Mouse (Mus musculus) embryo, embryonic 11 days (tissue): ENCODE results near the gene Dusp22.

Experiments used
- DNase-seq: peaks from one replicate; pipeline ENCODE4 v3.0.0-alpha.2; 2015

The Dusp22 gene

DNA sequence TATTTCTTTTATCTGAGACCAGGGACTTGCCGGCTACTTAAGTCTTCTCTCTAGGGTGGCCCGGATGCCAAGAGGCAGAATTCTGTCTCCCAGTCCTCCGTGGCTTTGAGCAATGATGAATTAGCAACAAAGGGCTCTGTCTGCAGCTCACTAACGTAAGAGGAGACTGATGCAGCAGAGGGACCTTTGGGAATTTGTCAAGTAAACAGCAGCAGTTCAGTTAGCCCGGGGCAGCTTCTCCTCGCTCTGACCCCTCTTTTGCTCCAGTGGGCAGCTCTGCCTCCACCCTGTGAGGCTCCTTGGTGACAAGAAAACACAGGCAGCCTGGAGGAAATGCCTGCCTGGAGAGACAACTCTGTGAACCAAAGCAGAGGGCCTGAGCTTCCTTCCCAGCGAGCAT, 62.8 kb downstream of the Dusp22 start:
- DNase-seq, result peak; percentile 58

DNA sequence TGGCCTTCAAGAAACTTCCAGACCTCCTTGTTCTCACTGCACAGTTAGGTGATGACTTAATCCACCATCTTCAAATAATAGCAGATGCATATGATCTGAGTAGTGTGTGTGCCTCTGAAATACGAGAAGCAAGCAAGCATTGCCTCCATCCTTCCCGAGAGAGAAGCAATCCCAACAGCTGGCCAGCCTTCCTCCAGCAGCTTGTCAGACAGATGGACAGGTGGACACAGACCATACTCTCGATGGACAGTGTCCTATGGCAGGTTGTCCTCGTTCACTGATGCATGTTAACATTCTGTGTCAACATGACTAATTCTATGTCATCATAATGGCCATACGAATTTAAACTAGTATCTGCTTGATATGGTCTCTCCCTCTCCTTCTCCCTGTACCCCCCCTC, 63.5 kb downstream of the Dusp22 start:
- no peak for DNase-seq

DNA sequence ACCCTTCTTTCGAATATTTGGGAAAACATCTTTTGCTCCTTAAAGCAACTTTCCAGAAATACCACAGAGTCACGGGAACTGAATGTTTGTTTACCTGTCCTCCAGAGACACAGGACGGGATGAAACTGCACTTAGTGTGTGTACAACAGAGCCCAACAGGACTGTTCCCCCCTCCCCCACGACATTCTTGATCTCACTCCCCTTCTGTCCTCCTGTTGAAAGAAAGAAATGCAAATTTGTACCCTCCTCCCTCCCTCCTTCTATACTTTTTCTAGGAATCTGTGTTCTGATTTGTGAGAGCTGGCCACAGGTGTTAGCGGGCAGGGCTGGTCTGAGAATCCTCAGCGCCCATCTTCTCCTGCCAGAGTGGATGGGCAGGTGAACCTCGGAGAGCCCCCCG, 64.1 kb downstream of the Dusp22 start:
- no peak for DNase-seq

DNA sequence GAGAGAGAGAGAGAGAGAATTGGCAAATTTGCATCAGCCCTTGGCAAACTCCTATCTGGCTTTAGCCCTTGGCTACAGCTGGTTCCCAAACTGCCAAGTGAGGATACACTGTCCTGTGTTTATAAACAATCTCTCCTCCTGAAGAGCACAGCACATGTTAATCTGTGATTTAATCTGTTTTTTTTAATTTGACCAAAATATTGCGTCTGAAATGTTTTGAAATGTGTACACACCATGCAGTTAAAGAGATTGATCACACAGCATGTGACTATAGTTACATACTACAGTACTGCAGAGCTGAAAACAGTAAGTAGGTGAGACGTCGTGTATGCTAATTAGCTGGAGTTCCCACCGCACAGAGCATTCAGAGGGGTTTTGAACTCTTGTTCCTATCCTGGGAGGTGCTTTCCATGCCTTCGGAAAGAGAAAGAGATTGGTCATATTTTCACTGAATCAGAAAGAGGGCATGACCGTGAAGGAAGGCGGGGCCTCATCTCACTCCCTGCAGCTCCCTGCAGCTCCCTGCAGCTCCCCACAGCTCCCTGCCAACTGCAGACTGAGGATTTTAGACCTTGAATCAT, 65.0 kb downstream of the Dusp22 start:
- no peak for DNase-seq

DNA sequence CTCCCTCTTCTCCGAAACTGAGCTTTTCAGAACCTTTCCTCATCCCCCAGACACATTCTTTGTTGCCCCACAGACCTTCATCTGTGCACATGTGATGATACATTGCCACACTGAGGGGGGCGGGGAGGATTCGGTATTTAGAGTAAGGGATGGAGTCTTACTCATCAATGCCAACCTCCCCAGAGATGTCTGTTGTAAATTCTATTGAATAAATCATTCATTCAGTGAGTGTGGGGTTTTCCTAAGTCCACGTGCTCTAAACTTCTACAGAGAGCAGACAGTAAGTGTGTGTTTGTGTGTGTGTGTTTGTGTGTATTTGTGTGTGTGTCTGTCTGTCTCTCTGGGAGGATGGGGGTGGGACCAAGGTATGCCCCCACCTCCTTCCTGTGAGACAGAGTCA, 67.1 kb downstream of the Dusp22 start:
- DNase-seq, result no peak

DNA sequence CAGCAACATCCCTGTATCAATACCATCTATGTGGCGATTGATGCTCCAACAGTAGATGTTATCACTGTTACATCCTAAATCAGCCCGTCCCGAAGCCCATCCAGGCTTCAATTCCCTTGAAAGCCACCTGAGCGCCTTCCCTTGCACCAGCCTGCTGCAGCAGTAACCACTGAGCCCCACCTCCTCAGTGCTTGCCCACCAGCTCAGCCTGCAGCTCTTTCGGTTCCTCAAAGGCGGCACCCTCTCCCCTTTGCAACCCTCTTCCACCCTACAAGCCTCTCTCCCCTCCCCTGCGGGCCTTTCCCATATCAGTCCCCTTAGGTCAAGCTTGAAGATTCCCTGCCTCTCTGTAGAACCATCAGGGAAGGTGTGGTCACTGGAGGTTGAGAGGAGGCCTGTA, 68.4 kb downstream of the Dusp22 start:
- DNase-seq, result no peak

DNA sequence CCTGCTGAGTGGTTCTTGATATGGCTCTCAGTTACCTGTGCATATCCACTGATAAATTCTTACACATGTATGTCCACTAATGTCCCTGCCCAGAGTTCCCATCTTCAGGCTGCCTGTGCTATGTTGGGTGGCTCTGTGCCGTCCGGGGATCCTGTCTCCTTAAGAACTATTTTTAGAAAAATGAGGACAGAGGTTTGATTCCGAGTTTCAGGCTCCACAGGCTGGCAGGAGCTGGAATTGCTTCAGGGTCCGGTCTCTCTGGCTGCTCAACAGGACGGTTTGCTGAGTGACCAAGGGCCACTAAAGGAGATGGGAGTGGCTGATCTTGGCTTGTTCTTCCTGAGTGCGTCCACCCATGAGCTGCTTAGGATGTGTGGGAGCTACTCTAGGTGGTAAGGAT, 69.4 kb downstream of the Dusp22 start:
- no peak for DNase-seq

DNA sequence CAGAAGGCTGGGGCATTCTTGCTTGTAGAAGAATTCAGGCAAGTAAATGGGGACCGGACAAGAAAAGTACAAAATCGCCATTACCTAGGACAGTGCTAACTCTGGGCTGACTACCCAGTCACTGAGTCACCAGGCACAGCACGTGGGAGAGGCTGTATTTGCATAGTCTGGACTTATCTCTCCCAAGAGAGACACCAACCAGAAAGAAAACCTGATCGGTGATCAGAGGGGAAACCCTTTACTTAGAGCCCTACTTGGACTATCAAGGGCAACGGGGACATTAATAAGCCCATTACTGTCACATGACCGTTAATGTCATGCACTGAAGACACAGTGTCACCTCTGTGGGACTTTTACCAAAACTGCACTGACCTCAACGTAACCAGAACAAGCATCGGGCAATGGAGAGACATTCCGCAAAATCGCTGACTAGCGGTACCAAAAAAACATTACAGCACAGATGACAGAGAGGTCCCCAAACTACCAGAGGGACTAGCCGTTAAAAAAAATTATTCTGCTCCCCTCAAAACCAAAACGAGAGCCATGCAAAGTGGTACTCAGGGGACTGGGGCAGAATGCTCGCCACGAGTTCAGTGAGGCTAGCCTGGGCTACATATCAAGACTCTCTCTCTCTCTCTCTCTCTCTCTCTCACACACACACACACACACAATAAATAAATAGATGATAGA, 70.5 kb downstream of the Dusp22 start:
- no peak for DNase-seq

DNA sequence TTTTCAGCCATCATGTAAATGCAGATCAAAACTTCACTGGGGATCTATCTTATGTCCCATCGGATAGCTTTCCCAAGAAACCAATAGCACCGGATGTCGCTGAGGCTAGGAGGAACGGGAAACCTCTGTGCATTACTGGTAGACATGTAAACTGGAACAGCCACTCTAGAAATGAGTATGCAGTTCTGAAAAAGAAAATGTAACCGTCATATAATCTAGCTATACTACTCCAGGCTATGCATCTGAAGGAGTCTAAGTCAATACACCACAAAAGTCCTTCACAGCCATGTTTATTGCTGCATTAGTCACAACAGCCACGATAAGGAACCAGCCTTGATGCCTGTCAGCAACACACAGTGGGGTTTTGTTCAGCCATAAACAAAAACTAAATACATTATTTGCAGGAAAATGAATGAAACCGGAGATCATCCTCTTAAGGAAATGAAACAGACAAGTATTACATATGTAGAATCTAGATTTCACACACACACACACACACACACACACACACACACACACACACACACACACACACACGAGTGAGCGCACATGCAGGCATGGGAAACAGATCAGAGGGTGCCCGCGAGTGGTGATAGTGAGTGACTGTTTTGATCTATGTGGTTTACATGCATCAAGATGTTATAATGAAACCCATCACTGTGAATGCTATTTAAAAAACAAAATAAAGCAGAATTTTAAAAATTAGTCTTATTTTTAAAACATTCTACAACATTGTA, 73.1 kb downstream of the Dusp22 start:
- no peak for DNase-seq

DNA sequence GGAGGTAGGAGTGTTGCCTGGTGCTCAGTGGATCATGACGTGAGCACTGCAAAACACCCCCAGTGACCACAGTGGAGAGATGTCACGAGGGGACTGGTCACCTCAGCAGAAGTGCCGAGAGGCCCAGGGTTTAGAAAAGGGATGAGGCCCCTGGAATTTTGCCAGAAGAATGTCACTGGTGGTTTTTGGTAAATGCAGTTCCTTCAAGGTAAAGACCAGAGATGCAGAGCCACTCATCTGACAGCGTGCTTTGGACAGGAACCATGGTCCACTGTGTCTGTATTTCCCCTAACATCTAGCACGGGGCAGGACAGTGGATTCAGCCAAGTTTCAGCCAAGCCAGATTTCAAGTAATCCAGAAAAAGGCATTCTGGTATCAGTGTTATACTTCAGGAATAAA, 76.9 kb downstream of the Dusp22 start:
- no peak for DNase-seq

DNA sequence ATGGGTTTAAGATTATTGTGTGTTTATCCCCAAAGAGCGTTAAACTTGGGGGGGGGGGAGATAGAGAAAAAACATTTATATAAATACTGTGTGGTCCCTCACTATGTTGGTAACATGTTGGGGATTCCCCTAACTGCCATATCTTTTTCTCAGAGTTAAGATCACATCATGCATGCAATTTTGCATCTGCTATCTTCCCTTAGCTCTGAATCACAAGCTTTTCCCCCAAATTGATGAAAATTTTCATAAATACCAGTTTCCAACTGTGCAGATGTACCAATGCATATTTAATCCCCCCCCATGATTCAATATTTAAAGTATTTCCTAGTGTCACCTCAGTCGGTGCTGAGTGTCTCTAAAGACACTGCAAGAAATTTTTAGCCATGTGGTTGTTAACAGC, 77.5 kb downstream of the Dusp22 start:
- no peak for DNase-seq

DNA sequence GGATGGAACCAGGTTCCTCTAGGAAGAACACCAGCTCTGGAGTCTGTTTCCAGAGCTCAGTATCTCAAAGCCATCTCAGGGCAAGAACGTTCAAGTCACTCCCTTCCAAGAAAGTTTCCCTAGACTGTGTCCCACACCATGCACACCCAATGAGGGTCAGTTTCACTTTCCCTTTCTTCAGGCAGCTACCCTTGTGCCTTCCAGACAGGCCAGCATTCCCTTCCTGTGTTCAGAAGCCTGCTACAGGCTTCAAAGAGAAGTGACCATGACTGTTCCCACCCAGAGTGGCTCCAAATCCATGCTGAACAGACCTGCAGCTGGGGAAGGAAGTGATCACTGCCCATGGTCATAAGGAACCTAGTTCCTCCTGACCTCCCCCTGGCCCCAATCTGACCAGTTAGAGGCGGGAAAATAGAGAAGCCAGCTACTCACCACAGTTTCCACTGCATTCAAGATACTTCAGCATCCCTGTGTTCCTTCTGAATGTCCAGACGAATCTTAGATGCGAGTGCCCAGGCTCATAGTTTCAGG, 78.6 kb downstream of the Dusp22 start:
- no peak for DNase-seq

DNA sequence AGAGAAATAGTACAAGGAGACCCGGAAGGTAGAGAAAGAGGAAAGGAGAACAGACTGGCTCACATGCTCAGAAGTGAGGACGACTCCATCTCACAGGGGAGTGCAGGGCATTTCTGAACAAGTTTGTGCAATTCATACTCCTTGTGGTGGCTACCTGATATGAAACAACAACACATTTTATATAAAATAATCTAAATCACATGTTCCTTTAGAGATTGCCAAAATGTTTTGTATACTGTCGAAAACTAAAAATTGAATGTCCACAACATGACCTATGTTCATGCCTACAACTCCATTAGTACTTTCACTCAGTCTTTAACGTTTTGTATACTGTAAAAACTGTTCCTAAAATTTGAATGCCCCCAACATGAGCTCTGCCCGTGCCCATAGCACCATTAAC, 81.4 kb downstream of the Dusp22 start:
- DNase-seq, result no peak

DNA sequence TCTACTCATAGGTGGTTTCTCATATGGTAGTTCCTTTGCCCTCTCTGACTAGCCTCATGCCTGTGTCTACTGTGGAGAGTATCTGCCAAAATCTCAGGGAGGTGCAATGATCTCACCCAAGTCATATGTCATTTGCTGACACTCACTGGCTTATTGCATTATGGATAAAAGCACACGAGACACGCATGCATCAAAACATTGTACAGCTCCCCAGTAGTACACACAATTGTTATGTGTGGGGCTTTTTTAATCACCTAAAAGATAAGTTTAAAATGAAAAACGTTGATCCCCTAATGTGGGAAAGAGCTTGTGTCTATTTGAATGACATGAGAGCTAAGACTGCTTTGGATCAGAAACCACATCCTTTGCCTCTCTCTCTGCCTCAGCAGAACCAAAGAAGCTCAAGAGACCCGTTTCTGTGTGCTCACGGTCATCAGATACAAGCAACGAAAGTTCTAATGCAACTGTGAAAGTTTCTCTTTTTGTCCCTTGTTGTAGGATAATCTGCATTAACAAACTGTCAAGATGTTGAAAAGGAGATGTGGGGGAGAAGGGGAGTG, 82.7 kb downstream of the Dusp22 start:
- no peak for DNase-seq

DNA sequence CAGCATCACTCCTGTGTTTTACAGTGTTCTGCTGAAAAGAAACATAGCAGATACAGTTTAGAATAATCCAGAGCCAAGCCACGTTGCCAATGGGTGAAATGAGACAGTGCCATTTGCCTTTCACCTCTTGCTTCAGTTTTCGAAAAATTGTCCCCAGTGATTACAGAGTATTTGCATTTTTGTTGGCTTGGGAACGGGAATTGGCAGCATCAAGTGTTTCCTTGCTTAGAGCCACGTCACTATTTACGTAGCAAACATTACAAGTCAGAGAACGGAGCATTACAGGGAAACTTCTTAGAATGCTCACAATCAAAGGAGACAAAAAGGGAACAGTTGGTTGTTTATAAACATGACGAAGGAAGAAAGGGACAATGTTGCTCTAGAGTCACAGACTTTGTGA, 85.3 kb downstream of the Dusp22 start:
- DNase-seq, result no peak

DNA sequence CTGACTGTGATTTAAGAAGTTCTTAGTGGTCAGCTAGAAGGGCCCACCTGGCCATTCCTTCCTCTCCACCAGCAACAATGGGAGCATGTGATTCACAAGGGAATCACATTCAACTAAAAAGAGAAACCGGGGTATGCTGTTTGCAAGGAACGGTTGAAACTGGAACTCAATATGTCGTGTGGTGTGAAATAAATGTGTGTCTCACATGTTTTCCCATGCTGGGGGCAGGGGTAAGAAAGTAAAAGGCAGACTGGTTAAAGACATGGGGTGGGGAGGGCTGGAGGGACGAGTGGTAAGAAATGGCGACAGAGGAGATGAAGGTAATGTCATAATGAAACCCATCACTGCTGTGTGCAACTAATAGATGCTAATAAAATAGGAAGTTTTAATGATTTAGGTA, 87.3 kb downstream of the Dusp22 start:
- no peak for DNase-seq

DNA sequence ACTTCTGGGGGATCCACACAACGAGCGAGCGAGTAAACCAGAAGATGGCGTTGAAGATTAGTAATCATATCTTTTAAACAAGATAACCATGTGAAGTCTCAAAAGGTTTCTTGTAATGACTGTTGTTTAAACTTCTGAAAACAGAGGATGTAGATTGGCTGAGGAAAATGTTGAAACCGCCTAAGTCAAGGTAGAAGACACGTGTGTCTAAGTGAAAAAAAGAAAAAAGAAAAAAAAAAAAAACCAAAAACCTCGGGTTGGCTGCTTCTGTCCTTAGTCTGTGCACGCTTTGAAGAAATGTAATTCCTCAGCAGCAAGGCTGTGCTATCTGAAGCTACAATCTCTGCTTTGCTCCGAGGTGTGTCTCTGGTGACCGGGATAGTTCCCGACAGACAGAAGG, 87.7 kb downstream of the Dusp22 start:
- DNase-seq, result no peak

DNA sequence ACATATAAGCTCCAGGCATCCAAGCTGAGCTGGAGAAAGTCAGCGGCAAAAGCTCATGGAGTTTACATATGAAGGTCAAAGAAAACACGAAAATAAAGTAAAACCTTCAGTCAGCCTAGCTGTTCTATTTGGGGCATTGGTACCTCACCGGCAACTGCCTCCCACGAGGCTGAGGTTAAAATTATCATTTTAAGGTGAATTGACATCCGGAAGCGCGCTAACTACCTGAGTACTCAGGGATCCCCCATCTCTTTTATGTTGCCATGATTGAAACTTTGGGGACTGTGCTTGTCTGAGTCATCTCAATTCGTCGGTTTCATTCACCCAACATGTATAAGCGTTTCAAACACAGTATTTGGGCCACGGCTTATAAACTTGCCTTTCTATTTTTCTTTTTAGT, 88.5 kb downstream of the Dusp22 start:
- no peak for DNase-seq

DNA sequence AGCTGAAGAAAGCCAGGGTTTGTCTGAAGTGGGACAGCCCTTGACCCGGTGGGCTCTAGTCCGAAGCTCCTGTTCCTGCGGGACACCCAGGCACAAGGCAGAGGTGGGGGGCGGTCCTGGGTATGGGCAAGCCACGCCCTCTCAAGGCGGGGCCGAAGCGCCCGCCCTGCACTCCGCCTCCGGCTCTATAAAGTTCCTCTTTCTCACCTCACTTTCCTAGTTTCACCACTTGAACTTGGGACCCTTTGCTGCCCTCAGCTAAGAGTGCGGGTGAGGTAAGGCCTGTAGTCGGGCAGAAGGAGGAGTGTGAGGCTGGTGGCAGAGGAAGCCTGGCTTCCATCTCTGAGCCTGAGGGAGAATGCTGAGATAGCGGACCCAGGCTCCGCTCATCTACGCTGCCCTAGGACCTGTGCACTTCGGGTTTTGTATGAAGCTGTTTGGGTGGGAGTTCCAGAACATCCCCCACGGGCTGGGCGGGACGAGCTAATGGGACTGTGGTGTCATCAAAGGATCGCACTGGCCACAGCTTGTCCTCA, 89.3 kb downstream of the Dusp22 start, which contains the start of gene Irf4:
TSS of gene Irf4 (plus strand) at position 206 of the 536 bp plus-strand sequence.
- DNase-seq, result peak; percentile 69

DNA sequence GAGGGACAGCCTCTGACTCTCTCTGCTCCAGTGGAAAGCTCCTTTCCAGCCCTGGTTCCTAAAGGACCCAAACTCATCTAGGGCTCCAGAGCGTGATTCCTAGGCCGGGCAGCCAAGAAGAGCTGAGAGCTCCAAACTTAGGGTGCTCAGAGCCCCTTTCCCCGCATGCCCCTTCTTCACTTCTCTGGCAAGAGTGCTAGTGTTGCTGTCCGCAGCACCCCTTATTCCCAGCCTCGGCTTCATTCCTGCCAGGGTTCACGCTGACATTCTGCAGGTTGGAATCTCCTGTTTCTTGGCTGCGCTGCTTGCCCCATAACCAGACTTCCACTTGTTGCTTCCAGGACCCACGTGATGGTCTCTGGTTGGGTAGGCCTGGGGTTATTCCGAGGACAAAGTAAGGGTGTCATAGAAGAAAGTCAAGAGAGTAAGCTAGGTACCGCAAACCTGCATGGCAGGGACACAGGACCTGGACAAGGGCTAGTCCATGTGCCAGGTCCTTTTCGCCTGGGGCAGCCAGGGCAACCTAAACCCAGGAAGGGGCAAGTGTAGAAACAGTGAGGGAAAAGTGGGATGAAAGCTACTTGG, 89.8 kb downstream of the Dusp22 start:
- peak; percentile 23 for DNase-seq

DNA sequence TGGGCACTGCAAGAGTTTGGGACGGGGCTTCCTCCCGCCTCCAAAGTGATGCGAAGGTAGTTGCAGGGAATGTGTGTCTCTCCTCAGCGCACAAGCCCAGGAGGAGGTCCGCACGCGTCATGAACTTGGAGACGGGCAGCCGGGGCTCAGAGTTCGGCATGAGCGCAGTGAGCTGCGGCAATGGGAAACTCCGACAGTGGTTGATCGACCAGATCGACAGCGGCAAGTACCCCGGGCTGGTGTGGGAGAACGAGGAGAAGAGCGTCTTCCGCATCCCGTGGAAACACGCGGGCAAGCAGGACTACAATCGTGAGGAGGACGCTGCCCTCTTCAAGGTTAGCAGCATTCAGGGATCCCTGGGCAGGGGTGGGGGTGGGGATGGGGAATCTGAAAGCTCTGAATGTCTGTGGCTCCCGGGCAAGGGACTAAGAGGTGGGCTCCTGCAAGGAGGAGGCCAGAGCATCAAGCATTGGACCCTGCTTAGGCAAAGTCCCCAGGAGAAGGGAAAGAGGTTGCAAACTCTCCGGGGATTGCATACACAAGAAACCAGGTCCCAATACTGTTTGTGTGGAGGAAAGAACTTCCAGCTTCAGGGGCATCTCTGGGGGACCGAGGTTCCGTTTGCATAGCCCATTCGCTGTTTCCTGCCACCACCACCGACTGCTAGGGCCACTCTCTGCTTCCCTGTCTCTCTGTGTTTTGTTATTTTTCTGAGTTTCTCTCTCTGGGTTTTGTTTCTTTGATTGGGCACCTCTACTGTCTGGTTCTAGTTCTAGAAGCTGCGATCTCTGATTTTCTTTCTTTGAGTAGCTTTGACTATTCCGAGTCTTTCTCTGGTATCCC, 90.9 kb downstream of the Dusp22 start:
- DNase-seq, result peak; percentile 61

DNA sequence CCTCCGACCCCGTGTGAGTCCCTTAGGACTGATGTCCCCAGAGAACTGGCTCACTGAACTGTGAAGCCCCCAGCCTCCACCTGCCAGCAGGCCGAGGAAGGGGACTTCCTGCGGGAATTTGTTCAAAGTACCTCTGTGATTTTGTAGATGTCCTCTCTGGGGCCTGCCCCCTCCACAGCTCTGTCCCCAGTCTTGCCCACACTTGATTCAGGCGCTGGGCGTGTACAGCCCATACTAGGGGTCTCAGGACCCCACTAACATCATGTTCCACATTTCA, 91.4 kb downstream of the Dusp22 start:
- no peak for DNase-seq
